Mouse (Mus musculus): Measurements from ENCODE around the gene 3110001I22Rik.

- TF ChIP-seq CTCF (IDR thresholded peaks at IDR 0.05; ENCODE audit: extremely low read depth, insufficient read depth, insufficient read length, insufficient replicate concordance) (no peak), POLR2A (IDR thresholded peaks at IDR 0.05; ENCODE audit: low read depth, low read length) (no peak)
These were observed 7.0 kb downstream of the 3110001I22Rik start for GRCm38 (mm10) chr16:13678601-13679319.

Data from spleen, adult 2 months (tissue).